Mouse (Mus musculus): ENCODE measurements around the gene Cbr4. TPM values are rescaled to one million over a fixed set of nuclear protein-coding genes. Genes with fewer than 3 reads are reported as not detected.

Cbr4 gene
- polyA plus RNA-seq, 1 experiment from 2014 or later: 33.3 TPM

- ATAC-seq (ENCODE audit: low read depth): no peak
- Histone ChIP-seq H3K4me3 (ENCODE audit: low read length) (no peak overlapping the region), H3K9me3 (ENCODE audit: control insufficient read depth, low read length) (peaks cover 16% of the 10 kb centered on the region), H3K27ac (ENCODE audit: low read length) (no peak overlapping the region), H3K4me2 (ENCODE audit: low read depth, low read length) (no peak overlapping the region), H3K27me3 (ENCODE audit: control insufficient read depth, insufficient read depth, low read depth, low read length) (no peaks in the 10 kb centered on the region), H3K36me3 (ENCODE audit: control insufficient read depth, insufficient read depth, low read length) (peaks cover 19% of the 10 kb centered on the region), H3K4me1 (replicated peaks; ENCODE audit: control insufficient read depth, insufficient read depth, low read length) (peaks cover 12% of the 10 kb centered on the region; the same call in 1 of the 2 replicates), H3K9ac (ENCODE audit: low read length) (no peak overlapping the region)
- 67% methylated on average over 6 of the region's 6 CpGs for WGBS
Observed at GRCm38 (mm10) chr8:61552221-61552620, 64.7 kb downstream of the Cbr4 start.

GRCm38 (mm10) chr8:61552755-61553402, 65.3 kb downstream of the Cbr4 start:
- Histone ChIP-seq H3K36me3 (ENCODE audit: control insufficient read depth, insufficient read depth, low read length) (peaks cover 19% of the 10 kb centered on the region), H3K4me1 (replicated peaks; ENCODE audit: control insufficient read depth, insufficient read depth, low read length) (peaks cover 12% of the 10 kb centered on the region; the same call in 1 of the 2 replicates), H3K27me3 (ENCODE audit: control insufficient read depth, insufficient read depth, low read depth, low read length) (no peaks in the 10 kb centered on the region), H3K4me3 (ENCODE audit: low read length) (no peak overlapping the region), H3K27ac (ENCODE audit: low read length) (no peak overlapping the region), H3K9me3 (ENCODE audit: control insufficient read depth, low read length) (peaks cover 16% of the 10 kb centered on the region), H3K4me2 (ENCODE audit: low read depth, low read length) (no peak overlapping the region), H3K9ac (ENCODE audit: low read length) (no peak overlapping the region)
- no peak for ATAC-seq (ENCODE audit: low read depth)
- 84% methylated on average over 8 of the region's 8 CpGs for WGBS

- H3K27ac ChIP-seq (ENCODE audit: low read length): no peak overlapping the region
Observed at GRCm38 (mm10) chr8:61555343-61555742, 67.8 kb downstream of the Cbr4 start.

GRCm38 (mm10) chr8:61556219-61556618, 68.7 kb downstream of the Cbr4 start:
- peaks cover 35% of the 10 kb centered on the region for H3K4me1 ChIP-seq (replicated peaks; ENCODE audit: control insufficient read depth, insufficient read depth, low read length)
- no peaks in the 10 kb centered on the region for H3K27me3 ChIP-seq (ENCODE audit: control insufficient read depth, insufficient read depth, low read depth, low read length)
- H3K9me3 ChIP-seq (ENCODE audit: control insufficient read depth, low read length): no peaks in the 10 kb centered on the region
- no peaks in the 10 kb centered on the region for H3K36me3 ChIP-seq (ENCODE audit: control insufficient read depth, insufficient read depth, low read length)
- H3K27ac ChIP-seq (ENCODE audit: low read length): no peak overlapping the region
- H3K4me2 ChIP-seq (ENCODE audit: low read depth, low read length): no peak overlapping the region
- no peak for ATAC-seq (ENCODE audit: low read depth)
- H3K4me3 ChIP-seq (ENCODE audit: low read length): no peak overlapping the region
- H3K9ac ChIP-seq (ENCODE audit: low read length): no peak overlapping the region
- 40% methylated on average over 8 of the region's 8 CpGs for WGBS

More at GRCm38 (mm10) chr8:61555343-61555742, 67.8 kb downstream of the Cbr4 start:
- 72% methylated on average over 6 of the region's 6 CpGs for WGBS
- no peak overlapping the region for H3K4me3 ChIP-seq (ENCODE audit: low read length)
- no peak overlapping the region for H3K4me2 ChIP-seq (ENCODE audit: low read depth, low read length)
- no peak for ATAC-seq (ENCODE audit: low read depth)
- H3K9me3 ChIP-seq (ENCODE audit: control insufficient read depth, low read length): peaks cover under 1% of the 10 kb centered on the region; the same call in 1 of the 2 replicates
- peaks cover 1% of the 10 kb centered on the region for H3K36me3 ChIP-seq (ENCODE audit: control insufficient read depth, insufficient read depth, low read length)
- H3K27me3 ChIP-seq (ENCODE audit: control insufficient read depth, insufficient read depth, low read depth, low read length): no peaks in the 10 kb centered on the region
- no peak overlapping the region for H3K9ac ChIP-seq (ENCODE audit: low read length)
- peaks cover 31% of the 10 kb centered on the region for H3K4me1 ChIP-seq (replicated peaks; ENCODE audit: control insufficient read depth, insufficient read depth, low read length)
